Mouse (Mus musculus): ENCODE data around the gene Fam199x.

DNA sequence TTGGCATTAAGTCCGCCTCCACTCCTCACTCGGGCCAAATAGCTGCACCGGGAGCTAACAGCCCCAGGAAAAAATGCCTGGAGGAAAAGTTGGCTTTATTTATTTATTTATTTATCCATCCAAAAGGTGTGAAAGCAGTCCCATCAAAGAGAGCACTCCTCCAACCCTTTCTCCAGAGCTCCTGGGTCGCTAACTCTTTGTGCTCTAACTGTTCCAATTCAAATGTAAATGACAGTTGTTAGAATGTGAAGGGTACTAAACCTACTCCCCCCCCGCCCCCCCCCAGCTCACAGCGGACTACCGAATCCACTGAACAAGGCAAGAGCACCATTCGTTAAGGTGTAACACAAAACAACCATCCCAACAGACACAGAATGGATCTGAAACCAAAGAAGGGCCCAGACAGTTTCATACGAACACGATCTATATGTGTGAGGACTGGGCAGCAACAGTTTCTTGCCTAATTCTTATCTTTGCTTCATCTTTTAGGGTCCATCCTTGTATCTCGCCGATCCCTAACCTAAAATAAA lies 11.9 kb upstream of the Fam199x start:
- TF ChIP-seq CTCF (IDR thresholded peaks at IDR 0.05) (no peak), EP300 (IDR thresholded peaks at IDR 0.05) (no peak)
